Mouse (Mus musculus): ENCODE data around the gene Il19.

Gene Il19

GRCm38 (mm10) chr1:130940065-130940687 is at the start of gene Il19:
Il19 (minus strand) TSS chr1:130940115.
- DNase-seq (ENCODE audit: low read depth, low spot score) = no peak

DNA sequence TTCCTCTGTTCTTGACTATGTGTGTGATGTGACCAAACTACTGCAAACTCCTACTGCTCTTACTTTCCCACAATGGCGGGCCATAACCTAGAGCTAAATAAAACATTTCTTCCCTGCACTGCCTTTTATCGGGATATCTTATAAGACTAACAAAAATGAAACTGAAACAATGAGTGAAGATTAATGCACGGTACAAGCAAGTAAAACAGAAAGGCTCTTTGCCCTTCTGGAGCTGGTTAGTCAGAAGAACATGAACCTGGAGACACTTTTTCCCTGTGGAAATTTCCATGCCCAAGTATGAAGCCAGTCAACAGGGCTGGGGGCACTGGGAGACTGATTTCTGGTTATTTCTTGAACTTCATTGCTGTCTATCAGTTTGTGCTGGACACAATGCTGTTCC is 49.4 kb upstream of the Il19 start:
- DNase-seq (ENCODE audit: low read depth, low spot score) = no peak

DNA sequence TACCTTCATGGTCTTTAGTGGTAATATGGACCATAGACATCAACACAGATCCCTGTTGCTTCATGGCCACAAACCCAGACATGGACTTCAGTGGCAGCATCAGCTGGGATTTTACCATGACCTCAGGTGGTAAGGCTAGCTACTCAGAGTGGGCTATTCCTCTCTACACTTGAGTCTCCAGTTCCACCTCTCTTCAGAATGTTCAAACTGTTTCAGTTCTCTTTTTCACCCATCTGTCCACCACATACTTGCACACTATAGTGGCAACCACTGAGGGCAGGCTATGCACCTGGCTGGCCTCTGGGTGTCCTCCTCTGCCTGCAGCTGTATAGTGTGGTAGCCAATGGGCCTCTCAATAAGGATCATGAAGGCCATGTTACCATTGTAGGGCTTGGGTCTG is 47.5 kb upstream of the Il19 start:
- DNase-seq (ENCODE audit: low read depth, low spot score) = no peak

- DNase-seq (ENCODE audit: low read depth, low spot score) = no peak
Observed at GRCm38 (mm10) chr1:130987001-130987400, 47.1 kb upstream of the Il19 start.

GRCm38 (mm10) chr1:130984441-130984840 is 44.5 kb upstream of the Il19 start:
- DNase-seq (ENCODE audit: low read depth, low spot score) = peak; percentile 40

GRCm38 (mm10) chr1:130979455-130979854 is 39.5 kb upstream of the Il19 start:
- peak; percentile 19 for DNase-seq (ENCODE audit: low read depth, low spot score)

- DNase-seq (ENCODE audit: low read depth, low spot score) = no peak
Observed at GRCm38 (mm10) chr1:130963891-130964290, 24.0 kb upstream of the Il19 start.

DNA sequence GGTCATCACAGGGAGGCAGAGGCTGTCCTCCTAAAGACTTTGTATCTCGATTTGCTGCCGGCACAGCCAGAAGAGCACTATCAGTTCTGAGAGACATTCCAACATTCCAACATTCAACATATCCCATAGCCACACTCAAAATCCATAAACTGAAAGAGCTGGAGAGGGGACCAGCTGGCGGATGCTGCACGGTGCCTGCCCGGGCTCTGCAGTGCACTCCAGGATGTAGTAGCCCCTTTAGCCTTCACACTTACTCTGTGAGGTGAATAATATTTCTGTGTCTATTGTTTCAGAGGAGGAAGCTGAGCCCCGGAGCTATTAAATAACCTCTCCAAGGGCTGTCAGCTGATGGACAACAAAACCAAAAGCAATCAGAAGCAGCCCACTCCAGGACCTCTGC is 7.0 kb upstream of the Il19 start:
- DNase-seq (ENCODE audit: low read depth, low spot score) = no peak

- DNase-seq (ENCODE audit: low read depth, low spot score) = no peak
Observed at GRCm38 (mm10) chr1:130941801-130942200, 1.9 kb upstream of the Il19 start.

- no peak for DNase-seq (ENCODE audit: low read depth, low spot score)
Observed at GRCm38 (mm10) chr1:130938192-130938591, 1.7 kb downstream of the Il19 start.

DNA sequence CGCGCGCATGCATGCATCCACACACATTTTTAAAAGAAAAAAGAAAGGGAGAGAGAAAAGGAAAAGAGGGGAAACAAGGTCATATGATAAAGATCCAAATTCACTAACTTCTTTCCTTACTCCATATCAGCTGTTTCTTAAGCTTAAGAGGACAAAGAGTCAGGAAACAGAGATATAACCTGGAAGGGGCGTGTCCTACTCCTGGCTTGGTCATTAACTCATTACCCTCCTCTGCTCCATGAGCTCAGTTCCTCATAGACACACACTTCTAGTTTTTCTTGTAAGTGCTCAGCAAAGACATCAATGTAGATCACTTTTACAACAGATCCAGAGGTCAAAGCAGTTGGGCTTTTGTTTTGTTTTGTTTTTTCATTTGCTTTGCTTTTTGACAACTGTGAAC is 2.7 kb downstream of the Il19 start:
- no peak for DNase-seq (ENCODE audit: low read depth, low spot score)

GRCm38 (mm10) chr1:130936351-130936750 is 3.6 kb downstream of the Il19 start:
- DNase-seq (ENCODE audit: low read depth, low spot score) = no peak

- peak; percentile 16 for DNase-seq (ENCODE audit: low read depth, low spot score)
Observed at GRCm38 (mm10) chr1:130926484-130926883, 13.4 kb downstream of the Il19 start.

DNA sequence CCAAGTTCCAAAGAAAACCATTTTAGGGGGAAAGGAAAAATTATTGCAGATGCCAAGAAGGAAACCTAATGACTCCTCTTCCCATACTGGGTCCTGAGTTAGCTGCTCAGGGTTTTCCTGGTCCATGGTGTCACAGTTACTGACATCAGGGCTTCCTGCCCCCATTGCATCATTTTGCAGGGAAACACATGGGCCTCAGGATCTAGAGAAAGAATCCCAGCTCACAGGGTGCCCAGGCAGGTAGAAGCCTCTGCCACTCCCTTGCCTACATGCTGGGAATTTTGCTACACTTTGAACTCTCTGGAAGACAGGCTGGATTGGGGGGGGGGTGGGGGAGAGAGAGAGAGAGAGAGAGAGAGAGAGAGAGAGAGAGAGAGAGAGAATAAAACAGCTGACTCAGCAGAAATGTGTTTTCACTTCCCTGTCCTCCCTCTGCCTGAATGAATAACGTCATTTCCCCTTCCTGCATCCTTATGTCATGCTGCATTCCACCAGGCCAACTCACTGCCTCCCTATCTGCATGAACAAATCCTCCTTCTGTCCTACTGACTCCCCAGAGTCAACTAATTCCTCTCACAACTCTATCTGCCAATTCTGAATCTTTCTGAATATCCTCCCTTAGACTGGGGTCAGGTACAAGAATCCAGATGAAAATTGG is 21.5 kb downstream of the Il19 start:
- no peak for DNase-seq (ENCODE audit: low read depth, low spot score)

GRCm38 (mm10) chr1:130911401-130912010 is 28.4 kb downstream of the Il19 start, which contains the start of gene Il20:
Il20 (minus strand) TSS chr1:130911451.
- no peak for DNase-seq (ENCODE audit: low read depth, low spot score)

DNA sequence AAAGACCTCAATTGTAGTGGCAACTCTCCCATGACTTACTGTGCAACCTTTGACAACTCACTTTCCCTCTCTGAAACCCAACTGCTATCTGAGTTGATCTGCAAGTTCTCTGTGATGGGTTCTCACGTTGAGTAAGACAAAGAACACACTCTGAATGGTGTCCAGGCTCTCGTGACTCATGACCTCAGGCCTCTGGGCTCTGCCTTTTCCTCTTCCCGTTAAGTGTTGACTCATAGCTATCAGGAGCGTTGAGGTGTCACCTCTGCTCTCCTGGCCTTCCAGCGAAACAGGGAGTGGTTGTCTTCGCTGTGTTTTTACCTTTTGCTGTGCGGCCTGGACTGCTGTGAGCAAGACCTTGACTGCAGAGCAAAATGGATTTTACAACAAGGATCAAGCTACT is 37.4 kb downstream of the Il19 start:
- no peak for DNase-seq (ENCODE audit: low read depth, low spot score)

- DNase-seq (ENCODE audit: low read depth, low spot score) = no peak
Observed at GRCm38 (mm10) chr1:130894468-130894867, 45.4 kb downstream of the Il19 start.

DNA sequence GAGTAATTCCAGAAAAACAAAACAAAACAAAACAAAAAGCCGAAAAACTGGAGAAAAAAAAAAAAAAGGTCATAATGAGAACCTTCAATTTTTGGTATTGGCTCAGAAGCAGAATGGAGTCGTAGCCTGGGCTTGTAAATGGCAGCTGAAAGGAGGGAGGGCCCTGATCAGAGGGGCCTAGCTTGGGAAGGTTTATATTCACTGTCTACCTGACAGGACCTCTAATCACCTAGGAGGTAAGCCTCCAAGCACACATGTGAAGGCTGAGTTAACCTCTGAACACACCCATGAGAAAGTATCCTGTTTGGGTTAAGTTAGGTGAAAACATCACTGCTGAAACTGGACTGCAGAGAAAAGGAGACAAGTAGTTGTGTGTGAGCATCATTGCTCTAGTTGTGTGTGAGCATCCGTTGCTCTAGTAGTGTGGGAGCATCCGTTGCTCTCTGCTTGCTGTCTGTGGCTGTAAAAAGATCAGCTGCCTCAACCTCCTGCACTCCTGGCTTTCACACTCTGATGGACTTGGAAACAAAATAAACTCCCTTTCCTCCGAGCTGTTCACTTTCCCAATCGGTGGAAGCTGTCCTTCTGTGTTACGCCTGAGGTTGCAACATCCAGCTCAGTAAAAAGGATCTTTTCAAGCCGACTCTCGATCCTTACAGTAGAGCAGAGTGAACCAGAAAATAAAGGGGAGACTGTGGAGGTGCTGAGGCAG is 46.4 kb downstream of the Il19 start:
- no peak for DNase-seq (ENCODE audit: low read depth, low spot score)

GRCm38 (mm10) chr1:130892446-130892845 is 47.5 kb downstream of the Il19 start:
- DNase-seq (ENCODE audit: low read depth, low spot score) = no peak

GRCm38 (mm10) chr1:130887354-130887753 is 52.6 kb downstream of the Il19 start, which contains the start of gene Il24:
Il24 (minus strand) TSS chr1:130887454.
- no peak for DNase-seq (ENCODE audit: low read depth, low spot score)

DNA sequence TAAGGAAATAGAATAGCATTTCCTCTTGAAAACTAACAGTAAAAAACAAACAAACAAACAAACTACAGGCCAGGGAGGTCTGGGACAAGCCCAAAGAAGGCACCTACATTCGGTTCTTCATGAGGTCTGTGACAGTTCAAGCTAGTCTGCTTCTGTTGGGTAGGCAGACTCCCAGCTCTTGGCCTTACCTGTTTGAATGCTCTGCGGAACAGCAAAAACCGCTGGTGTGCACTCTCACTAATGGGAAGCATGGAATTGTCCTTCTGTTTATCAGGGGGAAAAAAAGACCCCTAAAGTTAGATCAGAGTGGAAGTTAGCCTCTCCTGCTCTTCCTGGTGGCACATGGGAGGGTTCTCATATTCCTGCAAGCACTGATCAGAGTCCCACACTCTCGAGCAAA is 56.8 kb downstream of the Il19 start:
- DNase-seq (ENCODE audit: low read depth, low spot score) = no peak
